Mouse (Mus musculus) lung, embryonic 14.5 days (tissue): ENCODE data around the gene Ryr3. TPM values are rescaled to one million over a fixed set of nuclear protein-coding genes. Genes with fewer than 3 reads are reported as not detected.

ENCODE experiments used
- ATAC-seq: fragments of 200-750 bp; cut with Nextera tagmentation; 2 replicates; pipeline ENCODE4 v1.8.0; 2017; ENCODE audit warnings: mild to moderate bottlenecking, moderate TSS enrichment, moderate library complexity; ENCODE audit not compliant: insufficient read depth
- DNase-seq: peaks from one replicate; pipeline ENCODE4 v3.0.0-alpha.2; 2015
- H3K27ac ChIP-seq: fragments of 300-500 bp; sonication (generic); 2 replicates; pipeline ENCODE4 v1.5.1; 2014; ENCODE audit warnings: low read depth, mild to moderate bottlenecking, moderate library complexity
- H3K27me3 ChIP-seq: fragments of 300-500 bp; sonication (generic); 2 replicates; pipeline ENCODE4 v1.6.1; 2014; ENCODE audit warnings: low read length, control low read depth; ENCODE audit not compliant: insufficient read depth
- H3K36me3 ChIP-seq: fragments of 300-500 bp; sonication (generic); 2 replicates; pipeline ENCODE4 v1.6.1; 2014; ENCODE audit warnings: control low read depth; ENCODE audit not compliant: insufficient read depth
- H3K4me1 ChIP-seq: fragments of 300-500 bp; sonication (generic); 2 replicates; pipeline ENCODE4 v1.6.1; 2014; ENCODE audit warnings: antibody characterized with exemption, control low read depth; ENCODE audit not compliant: insufficient read depth
- H3K4me2 ChIP-seq: fragments of 300-500 bp; sonication (generic); 2 replicates; pipeline ENCODE4 v1.6.1; 2014; ENCODE audit warnings: mild to moderate bottlenecking
- H3K4me3 ChIP-seq: fragments of 300-500 bp; sonication (generic); 2 replicates; pipeline ENCODE4 v1.5.1; 2014; ENCODE audit warnings: low read depth, low read length
- H3K9ac ChIP-seq: fragments of 300-500 bp; sonication (generic); 2 replicates; pipeline ENCODE4 v1.6.1; 2014
- H3K9me3 ChIP-seq: fragments of 300-500 bp; sonication (generic); 2 replicates; pipeline ENCODE4 v1.6.1; 2016; ENCODE audit warnings: low read depth, low read length, control low read depth
- CTCF ChIP-seq: IDR thresholded peaks from 2 replicates; pipeline ENCODE4 v1.5.1; 2016; ENCODE audit warnings: antibody characterized with exemption, low read depth
- WGBS: fragments of 180-500 bp; shearing (Covaris S2); extraction: QIAGEN DNeasy Blood & Tissue Kit; methylation state at CpG from one replicate; pipeline ENCODE4 v1.1.7; 2014; 5-methylcytosine and 5-hydroxymethylcytosine counted together
- polyA plus RNA-seq: library from polyadenylated mRNA; unstranded; fragments of >200 nt; fragmentation: Nextera tagmentation; extraction: Ambion mirVana; gene quantifications from 2 replicates; pipeline ENCODE4 v1.2.1, GENCODE M21; 2014

Ryr3 gene
- polyA plus RNA-seq, 1 experiment from 2014 or later, result 1.7 TPM

DNA sequence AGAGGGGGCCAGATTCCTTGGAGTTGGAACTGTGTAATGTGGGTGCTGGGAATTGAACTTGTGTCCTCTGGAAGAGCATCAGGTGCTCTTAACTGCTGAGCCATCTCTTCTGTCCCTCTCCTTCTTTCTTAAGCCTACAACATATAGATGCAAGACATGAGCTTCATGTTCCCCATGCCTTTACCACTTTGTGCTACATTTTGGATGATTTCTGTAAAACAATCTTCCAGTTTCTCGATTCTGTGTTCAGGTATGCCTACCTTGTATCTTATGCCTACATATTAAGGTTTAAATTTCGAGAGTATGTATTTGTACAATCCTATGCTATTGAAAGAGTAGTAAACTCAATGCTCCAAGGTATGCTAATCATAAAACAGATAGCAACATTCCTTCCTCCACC is 540.7 kb downstream of the Ryr3 start:
- 76% methylated on average over 2 of the region's 2 CpGs for WGBS
- Histone ChIP-seq H3K27me3 (no peaks in the 10 kb centered on the region), H3K4me3 (no peak overlapping the region), H3K9ac (no peak overlapping the region), H3K4me2 (no peak overlapping the region), H3K9me3 (no peaks in the 10 kb centered on the region), H3K27ac (no peak overlapping the region), H3K4me1 (no peaks in the 10 kb centered on the region), H3K36me3 (no peaks in the 10 kb centered on the region)
- no peak for TF ChIP-seq CTCF
- ATAC-seq (no peak), DNase-seq (no peak)

DNA sequence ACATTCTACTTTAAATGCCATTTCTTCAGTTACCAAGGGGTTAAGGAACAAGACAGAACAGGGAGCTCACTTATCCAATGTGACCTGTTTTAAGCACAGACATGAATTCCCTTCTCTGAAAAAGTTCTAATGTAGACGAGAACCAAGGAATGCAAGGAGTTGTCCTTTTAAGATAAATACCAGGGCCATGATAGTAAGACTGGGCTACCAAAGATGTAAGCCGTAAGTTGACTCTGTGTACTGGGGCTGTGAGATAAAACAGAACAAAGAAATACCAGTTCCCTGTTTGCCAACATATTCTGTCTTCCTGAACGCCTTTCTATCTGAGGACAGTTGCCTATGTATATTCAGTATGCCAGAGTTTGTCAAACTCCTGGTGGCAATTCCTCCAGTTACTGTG is 547.4 kb downstream of the Ryr3 start:
- no peak for TF ChIP-seq CTCF
- WGBS, result 61% methylated on average over 3 of the region's 3 CpGs
- Histone ChIP-seq H3K4me1 (no peaks in the 10 kb centered on the region), H3K36me3 (no peaks in the 10 kb centered on the region), H3K27me3 (no peaks in the 10 kb centered on the region), H3K4me3 (no peak overlapping the region), H3K9ac (no peak overlapping the region), H3K9me3 (no peaks in the 10 kb centered on the region), H3K4me2 (no peak overlapping the region), H3K27ac (no peak overlapping the region)
- ATAC-seq, result no peak
- DNase-seq, result no peak

DNA sequence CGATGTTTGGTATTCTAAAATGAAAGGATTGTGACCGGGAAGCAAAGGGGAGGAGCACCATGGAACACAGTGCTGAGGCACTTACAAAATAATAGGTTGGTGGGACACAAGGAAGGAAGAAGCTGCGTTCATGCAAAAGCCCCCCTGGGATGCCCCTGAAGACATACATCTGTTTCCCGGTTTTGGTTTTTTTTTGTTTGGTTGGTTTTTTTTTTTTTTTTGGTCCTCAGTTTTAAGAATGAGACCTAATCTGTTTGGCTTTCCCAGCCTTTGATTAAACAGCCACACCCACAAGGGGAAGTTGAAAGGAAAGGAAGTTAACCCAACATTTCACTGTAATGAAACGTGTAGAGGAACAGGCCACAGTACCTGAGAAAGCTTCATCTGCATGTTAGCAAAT is 560.8 kb downstream of the Ryr3 start:
- no peaks in the 10 kb centered on the region for H3K36me3 ChIP-seq
- H3K9ac ChIP-seq, result no peak overlapping the region
- no peak for ATAC-seq
- no peak for DNase-seq
- no peak overlapping the region for H3K4me2 ChIP-seq
- H3K9me3 ChIP-seq, result no peaks in the 10 kb centered on the region
- H3K27ac ChIP-seq, result no peak overlapping the region
- no peak for TF ChIP-seq CTCF
- no peaks in the 10 kb centered on the region for H3K27me3 ChIP-seq
- no peaks in the 10 kb centered on the region for H3K4me1 ChIP-seq
- H3K4me3 ChIP-seq, result no peak overlapping the region
- WGBS, result 42% methylated on average over 5 of the region's 5 CpGs

DNA sequence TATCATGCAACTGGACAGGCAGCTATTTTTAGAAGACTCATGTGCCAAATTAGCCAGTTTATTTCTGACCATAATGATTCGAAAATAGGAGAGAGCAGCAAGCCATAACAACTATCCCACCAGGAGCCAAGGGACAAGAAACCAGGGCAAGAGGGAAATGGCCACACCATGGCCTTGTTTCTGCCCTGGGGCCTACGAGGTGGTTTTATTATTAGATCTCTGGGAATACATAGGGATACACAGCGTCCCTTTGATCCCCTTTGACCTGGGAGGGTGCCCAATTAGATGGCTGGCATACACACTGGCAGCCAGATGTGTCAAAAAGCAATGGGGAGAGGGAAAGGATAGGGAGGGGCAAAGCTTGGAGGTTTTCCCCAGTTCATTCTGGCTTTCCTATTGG is 563.1 kb downstream of the Ryr3 start:
- Histone ChIP-seq H3K27me3 (no peaks in the 10 kb centered on the region), H3K4me2 (no peak overlapping the region), H3K4me3 (no peak overlapping the region), H3K36me3 (no peaks in the 10 kb centered on the region), H3K27ac (no peak overlapping the region), H3K9me3 (no peaks in the 10 kb centered on the region), H3K9ac (no peak overlapping the region), H3K4me1 (no peaks in the 10 kb centered on the region)
- TF ChIP-seq CTCF, result no peak
- 71% methylated on average over 3 of the region's 3 CpGs for WGBS
- ATAC-seq, result no peak
- DNase-seq, result no peak

DNA sequence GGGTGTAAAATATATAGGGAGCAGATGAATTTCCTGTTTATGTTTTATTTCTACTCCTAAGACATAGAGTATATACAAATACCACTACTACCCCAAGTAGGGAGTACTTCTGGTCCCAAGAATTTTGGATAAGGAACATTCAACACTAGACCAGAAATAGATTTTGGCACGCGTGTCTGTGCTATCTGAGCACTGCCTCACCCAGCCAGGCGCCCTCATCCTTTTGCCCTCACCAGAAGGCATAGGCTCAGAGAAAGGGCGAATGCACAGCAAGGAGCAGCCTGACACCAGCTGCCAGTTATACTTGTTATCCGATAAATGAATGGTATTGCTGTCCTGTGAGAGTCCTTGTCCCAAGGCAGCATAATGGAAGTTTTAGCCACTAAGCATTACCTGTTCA is 579.7 kb downstream of the Ryr3 start:
- Histone ChIP-seq H3K9ac (no peak overlapping the region), H3K4me3 (no peak overlapping the region), H3K36me3 (no peaks in the 10 kb centered on the region; the same call in 1 of the 2 replicates), H3K27me3 (no peaks in the 10 kb centered on the region), H3K4me1 (no peaks in the 10 kb centered on the region), H3K9me3 (no peaks in the 10 kb centered on the region), H3K4me2 (no peak overlapping the region), H3K27ac (no peak overlapping the region)
- no peak for ATAC-seq
- 84% methylated on average over 5 of the region's 5 CpGs for WGBS
- DNase-seq, result no peak
- no peak for TF ChIP-seq CTCF

DNA sequence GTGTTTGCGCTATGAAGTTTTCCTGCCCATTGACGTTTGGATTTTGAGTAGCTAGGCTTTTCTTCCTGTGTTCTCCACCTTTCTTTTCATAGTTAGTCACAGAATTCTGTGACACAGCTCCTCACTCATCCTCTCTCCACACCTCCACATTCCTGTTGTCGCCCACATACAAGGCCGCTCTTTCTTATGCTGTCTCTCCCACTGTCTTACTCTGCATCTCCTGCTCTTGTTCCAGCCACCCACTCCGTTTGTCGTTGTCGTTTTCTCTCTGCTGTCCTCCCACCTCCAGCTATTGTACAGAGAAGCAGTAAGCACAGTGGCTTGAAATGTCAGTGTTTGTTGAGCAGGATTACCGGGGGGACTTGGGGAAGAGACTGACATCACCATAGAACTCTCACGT is 584.4 kb downstream of the Ryr3 start:
- H3K27me3 ChIP-seq, result no peaks in the 10 kb centered on the region
- no peak overlapping the region for H3K4me2 ChIP-seq
- DNase-seq (no peak), ATAC-seq (no peak)
- no peaks in the 10 kb centered on the region; the same call in 1 of the 2 replicates for H3K36me3 ChIP-seq
- no peak for TF ChIP-seq CTCF
- no peaks in the 10 kb centered on the region for H3K9me3 ChIP-seq
- H3K9ac ChIP-seq, result no peak overlapping the region
- H3K4me1 ChIP-seq, result no peaks in the 10 kb centered on the region
- no peak overlapping the region for H3K4me3 ChIP-seq
- H3K27ac ChIP-seq, result no peak overlapping the region
- WGBS, result 87% methylated on average over 9 of the region's 9 CpGs

DNA sequence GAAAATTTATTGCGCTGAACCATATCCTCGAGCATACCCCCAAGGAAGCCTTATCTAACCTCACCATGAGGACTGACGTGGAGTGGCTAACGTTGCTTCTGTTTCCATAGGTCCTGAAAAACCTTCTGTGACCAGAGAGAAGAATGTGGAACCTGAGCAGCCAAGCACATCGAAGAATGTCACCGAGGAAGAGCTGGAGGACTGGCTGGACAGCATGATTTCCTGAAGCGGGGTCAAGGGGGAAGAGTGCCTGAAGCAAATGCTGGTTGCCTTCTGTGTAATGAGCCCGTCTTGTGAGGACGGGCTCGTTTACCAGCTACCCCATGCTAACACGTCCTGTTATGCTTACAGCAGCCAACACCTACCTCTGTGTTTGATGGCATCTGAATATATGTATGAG is 586.2 kb downstream of the Ryr3 start:
- Histone ChIP-seq H3K27me3 (no peaks in the 10 kb centered on the region), H3K4me2 (no peak overlapping the region), H3K36me3 (no peaks in the 10 kb centered on the region; the same call in 1 of the 2 replicates), H3K9ac (no peak overlapping the region), H3K4me1 (no peaks in the 10 kb centered on the region), H3K27ac (no peak overlapping the region), H3K4me3 (no peak overlapping the region), H3K9me3 (no peaks in the 10 kb centered on the region)
- no peak for ATAC-seq
- no peak for TF ChIP-seq CTCF
- WGBS, result 76% methylated on average over 11 of the region's 11 CpGs
- DNase-seq, result no peak

DNA sequence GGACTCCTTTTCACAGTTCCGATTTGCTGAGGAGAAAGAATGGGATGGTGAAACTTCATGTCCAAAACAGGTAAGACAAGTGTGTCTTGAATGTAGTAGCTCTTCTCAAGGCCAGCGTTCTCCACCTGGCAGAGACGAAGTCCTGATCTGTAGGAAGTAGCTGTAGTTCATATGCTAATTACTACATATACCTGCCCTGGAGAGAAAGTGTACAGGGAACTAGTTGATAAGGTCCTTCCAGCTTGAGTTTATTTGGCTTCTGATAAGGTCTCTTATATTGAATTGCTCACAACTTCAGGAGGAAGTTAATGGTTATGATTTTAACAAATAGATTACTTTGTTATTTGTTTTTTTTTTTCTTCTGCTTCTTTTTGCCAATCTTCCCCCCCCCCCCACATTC is 591.7 kb downstream of the Ryr3 start:
- Histone ChIP-seq H3K4me3 (no peak overlapping the region), H3K27me3 (no peaks in the 10 kb centered on the region), H3K36me3 (no peaks in the 10 kb centered on the region), H3K9me3 (no peaks in the 10 kb centered on the region), H3K4me2 (no peak overlapping the region), H3K27ac (no peak overlapping the region), H3K9ac (no peak overlapping the region), H3K4me1 (no peaks in the 10 kb centered on the region)
- no peak for TF ChIP-seq CTCF
- ATAC-seq, result no peak
- 78% methylated on average over 3 of the region's 3 CpGs for WGBS
- no peak for DNase-seq
